Mouse (Mus musculus): ENCODE results near the gene Defb9. TPM values are rescaled to one million over a fixed set of nuclear protein-coding genes. Genes with fewer than 3 reads are reported as not detected.

Defb9 gene
- polyA plus RNA-seq, 1 experiment from 2014 or later, result 3.3 TPM

Other genes starting within 250 kb of the Defb9 start
- not detected in 2 replicates for gene Defa17, start 229.6 kb downstream of the Defb9 start, polyA plus RNA-seq (2015; fragmentation: Nextera tagmentation; extraction: Ambion mirVana)
- gene Defa34, start 219.6 kb downstream of the Defb9 start, polyA plus RNA-seq (2015; fragmentation: Nextera tagmentation; extraction: Ambion mirVana), result not detected in 2 replicates
- gene AY761184, start 181.8 kb downstream of the Defb9 start, polyA plus RNA-seq (2015; fragmentation: Nextera tagmentation; extraction: Ambion mirVana), result not detected in 2 replicates
- gene Defa24, start 150.9 kb downstream of the Defb9 start, polyA plus RNA-seq (2015; fragmentation: Nextera tagmentation; extraction: Ambion mirVana), result not detected in 2 replicates
- not detected in 2 replicates for gene Defb50, start 61.9 kb downstream of the Defb9 start, polyA plus RNA-seq (2015; fragmentation: Nextera tagmentation; extraction: Ambion mirVana)
- gene Defb2, start 45.5 kb downstream of the Defb9 start, polyA plus RNA-seq (2015; fragmentation: Nextera tagmentation; extraction: Ambion mirVana), result not detected in 2 replicates
- gene Defb10, start 26.5 kb downstream of the Defb9 start, polyA plus RNA-seq (2015; fragmentation: Nextera tagmentation; extraction: Ambion mirVana), result 1.2 and 2.3 TPM in 2 replicates
- 42.5 and 47.1 TPM in 2 replicates for gene Defb11, start 21.0 kb upstream of the Defb9 start, polyA plus RNA-seq (2015; fragmentation: Nextera tagmentation; extraction: Ambion mirVana)
- not detected in 2 replicates for gene Defb15, start 47.3 kb upstream of the Defb9 start, polyA plus RNA-seq (2015; fragmentation: Nextera tagmentation; extraction: Ambion mirVana)
- gene Defb35, start 52.9 kb upstream of the Defb9 start, polyA plus RNA-seq (2015; fragmentation: Nextera tagmentation; extraction: Ambion mirVana), result not detected in 2 replicates
- gene Defb13, start 61.3 kb upstream of the Defb9 start, polyA plus RNA-seq (2015; fragmentation: Nextera tagmentation; extraction: Ambion mirVana), result not detected in 2 replicates
- gene Fam90a1a, start 73.3 kb upstream of the Defb9 start, polyA plus RNA-seq (2015; fragmentation: Nextera tagmentation; extraction: Ambion mirVana), result not detected in 2 replicates
- not detected in 2 replicates for gene Ccdc70, start 84.4 kb upstream of the Defb9 start, polyA plus RNA-seq (2015; fragmentation: Nextera tagmentation; extraction: Ambion mirVana)
- 1.8 and 1.9 TPM in 2 replicates for gene Atp7b, start 174.9 kb upstream of the Defb9 start, polyA plus RNA-seq (2015; fragmentation: Nextera tagmentation; extraction: Ambion mirVana)
- 40.9 and 42.4 TPM in 2 replicates for gene Alg11, start 175.3 kb upstream of the Defb9 start, polyA plus RNA-seq (2015; fragmentation: Nextera tagmentation; extraction: Ambion mirVana)
- gene Nek5, start 239.6 kb upstream of the Defb9 start, polyA plus RNA-seq (2015; fragmentation: Nextera tagmentation; extraction: Ambion mirVana), result 1.4 and 1.6 TPM in 2 replicates